Mouse (Mus musculus) spleen, postnatal 14 days (tissue): Measurements from ENCODE around the gene Slc22a20.

Experiments
- DNase-seq, 2 experiments: peaks; one replicate each; pipeline ENCODE4 v3.0.0; 2021 to 2022; ENCODE audit warnings: low spot score in 2 of 2

Gene Slc22a20

DNA sequence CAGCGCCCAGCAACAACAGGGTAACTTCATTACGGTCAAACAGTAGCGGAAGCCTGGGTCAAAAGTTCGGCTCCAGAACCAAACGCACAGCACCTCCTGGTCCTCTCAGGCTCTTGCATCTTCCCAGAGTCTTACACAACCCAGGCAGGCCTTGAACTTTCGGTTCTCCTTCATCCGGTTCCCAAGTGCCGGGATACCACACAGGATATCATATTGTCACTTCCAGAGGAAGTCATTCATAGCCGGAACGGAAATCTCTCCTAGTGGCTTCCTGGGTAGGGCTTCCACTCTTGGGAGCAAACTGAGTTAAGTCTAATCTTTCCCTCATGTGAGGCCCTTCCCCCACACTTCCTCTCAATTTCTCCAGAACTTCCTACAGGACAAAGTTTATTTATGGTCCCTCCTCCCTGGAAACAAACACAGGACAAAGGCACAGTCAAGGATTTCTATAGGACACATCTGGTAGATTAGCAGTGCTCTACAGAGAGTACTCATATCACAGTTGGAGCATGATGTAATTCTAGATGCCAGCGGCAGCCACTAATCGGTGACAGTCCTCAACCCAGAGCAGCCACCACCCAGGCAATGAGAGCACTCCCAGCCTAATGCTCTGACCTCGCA, 33.8 kb downstream of the Slc22a20 start:
- DNase-seq = no peak

DNA sequence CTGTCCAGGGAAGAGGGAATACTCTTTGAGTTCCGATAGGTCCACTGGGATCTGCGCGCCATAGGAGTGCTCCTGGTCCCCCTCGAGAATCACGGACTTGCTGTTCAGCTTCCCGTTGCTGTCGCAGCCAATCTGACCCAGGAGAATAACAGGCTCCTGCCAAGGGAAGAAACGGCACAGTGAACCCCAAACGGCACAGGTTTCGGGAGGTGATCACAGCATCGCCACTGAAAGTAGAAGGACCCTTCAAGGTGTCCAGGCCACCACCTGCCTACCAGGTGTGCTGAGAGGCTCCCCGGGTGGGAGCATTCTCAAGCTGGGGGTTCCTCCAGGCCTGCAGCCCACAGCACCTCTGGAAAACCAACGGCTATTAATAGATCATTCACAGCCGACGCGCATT, 34.3 kb downstream of the Slc22a20 start:
- DNase-seq = no peak

DNA sequence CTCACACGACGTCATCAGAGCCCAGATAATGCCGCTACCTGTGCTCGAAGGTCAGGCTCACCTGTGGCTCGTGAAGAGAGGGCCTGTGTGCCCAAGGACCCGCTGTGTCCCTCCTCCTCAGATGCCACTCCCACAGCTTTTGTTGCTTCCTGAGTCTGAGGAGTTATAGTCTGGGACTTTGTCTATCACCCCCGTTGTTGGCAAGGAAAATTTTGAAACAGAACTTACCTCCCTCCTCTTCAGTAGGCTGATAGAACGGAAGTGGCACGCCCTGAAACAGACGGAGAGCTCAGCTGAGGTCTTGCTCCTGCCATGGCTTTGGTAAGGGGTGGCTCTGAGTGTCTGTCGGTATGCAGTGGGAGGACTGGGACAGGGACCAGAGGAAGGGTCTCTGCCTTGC, 35.7 kb downstream of the Slc22a20 start:
- no peak for DNase-seq

DNA sequence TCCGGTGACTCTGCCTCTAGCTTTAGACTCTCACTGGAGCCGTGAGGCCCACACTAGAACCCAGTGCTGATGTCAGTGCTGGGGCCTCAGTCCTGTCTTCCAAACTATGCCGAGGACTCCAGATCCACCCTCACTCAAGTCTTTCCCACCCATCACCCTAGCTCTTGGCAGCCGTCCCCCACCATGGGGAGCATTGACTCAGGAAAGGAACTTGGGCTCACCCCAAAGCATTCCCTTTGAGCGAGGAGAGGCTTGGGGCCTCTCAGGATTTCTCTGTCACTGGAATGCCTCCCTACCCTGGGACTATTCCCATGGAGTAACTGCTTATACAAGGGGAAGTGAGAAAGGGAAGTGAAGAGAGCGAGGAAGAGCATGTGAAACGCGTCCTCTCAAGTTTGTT, 40.1 kb downstream of the Slc22a20 start:
- no peak for DNase-seq

DNA sequence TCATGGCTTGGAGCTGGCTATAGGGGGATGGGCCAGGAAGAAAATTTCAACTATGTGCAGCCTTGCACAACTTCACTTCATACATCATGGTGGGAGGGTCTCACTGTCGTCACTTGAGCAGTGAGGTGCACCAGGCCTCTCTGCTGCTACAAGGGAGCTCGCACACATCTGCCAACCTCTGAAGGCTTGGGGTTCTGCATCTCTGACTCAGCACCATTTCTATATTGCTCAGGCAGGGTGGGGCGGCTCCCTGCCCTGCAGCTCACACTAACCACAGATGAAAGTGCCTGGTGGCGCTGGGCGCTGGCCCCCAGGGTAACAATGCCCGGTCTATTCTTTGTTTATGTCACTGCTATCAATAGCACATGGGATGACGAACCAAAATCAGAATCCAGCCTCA, 40.9 kb downstream of the Slc22a20 start:
- DNase-seq = no peak

DNA sequence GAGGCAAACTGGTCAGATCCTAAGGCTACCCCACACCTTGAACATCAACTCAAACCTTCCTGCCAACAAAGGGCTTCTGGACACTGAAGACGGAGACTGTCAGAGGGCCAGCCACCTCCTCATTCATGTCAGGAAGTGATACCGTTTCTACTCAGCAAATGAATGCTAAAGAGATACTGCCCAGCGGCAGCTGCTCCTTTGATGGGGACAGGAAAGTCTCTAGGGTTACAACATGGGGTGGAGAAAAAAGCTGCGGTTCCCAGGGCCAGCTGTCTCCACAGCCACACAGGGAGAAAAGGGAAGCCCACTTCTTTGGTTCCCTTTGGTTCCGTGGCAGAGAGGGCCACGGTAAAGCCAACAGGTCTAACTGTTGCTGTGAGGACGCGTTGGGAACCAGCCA, 41.8 kb downstream of the Slc22a20 start:
- DNase-seq = no peak

DNA sequence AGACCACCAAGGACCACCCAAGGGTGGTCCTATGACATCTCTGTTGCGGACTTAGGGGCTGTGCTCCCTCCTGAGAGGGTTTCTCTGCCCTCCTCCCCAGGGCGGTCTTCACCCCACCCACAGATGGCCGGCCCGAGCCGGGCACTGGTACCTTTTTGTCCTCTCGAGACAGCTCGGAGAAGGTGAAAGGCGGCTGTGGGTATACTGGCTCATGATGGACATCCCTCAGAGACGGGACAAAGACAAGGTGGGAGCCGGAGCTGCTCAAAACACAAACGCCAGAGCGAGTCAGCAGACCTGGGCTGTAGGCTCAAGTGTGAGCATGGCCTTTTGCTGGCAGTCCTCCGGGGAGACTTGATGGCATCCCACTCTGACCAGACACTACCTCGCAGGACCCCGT, 42.5 kb downstream of the Slc22a20 start:
- no peak for DNase-seq

DNA sequence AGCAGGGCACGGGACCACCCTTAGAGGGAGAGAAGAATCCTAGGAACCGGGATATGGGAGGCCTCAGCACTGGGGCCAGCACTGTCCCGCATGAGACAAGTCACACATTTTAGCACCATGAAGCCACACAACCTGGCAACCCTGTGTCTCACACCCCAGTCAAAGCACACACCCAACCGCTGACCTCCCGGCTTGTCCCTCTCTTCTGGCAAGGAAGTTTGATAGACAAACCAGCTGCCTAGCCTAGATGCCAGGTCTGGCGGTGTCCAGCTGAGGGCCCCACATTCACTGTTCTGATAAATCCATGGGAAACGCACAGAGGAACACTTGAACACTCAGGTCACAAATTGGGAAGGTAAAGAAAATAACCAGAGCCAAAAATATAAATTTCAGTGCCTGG, 43.4 kb downstream of the Slc22a20 start:
- no peak for DNase-seq

DNA sequence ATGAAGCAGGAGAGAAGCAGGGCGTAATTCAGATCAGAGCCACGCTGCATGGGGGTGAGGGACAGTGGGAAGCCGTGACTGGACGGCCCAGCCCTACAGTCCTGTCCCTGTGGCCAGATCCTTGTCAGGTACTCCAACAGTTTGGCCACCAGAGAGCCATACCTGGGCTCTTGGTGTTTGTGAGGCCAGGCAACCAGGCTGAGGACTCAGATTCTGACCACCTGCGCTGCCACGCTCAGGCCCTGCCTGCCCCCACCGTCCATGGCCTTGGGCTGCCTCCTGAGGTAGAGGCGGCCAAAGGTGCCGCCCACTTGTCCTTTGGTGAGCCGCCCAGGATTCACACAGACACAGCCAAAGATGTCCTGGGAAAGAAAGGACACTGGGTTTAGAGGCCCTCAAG, 45.3 kb downstream of the Slc22a20 start:
- no peak for DNase-seq

DNA sequence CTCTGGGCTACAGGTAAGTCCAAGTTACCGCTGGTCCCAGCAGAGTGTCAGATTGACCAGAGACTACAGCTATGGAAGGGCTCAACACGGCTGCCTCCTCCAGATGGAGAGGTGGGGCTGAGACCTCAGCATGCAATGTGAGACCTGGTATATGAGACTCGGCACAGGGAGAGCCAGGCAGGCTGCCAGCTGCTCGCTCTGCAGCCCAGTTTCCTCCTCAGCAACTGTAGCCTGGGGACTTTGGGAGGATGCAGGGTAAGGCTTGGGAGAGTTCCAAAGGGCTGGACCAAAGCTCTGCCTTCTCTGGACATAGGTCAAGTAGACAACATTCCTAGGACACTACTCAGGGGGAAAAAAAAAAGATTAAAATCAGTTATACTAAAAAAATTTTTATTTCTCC, 45.8 kb downstream of the Slc22a20 start:
- DNase-seq = no peak

DNA sequence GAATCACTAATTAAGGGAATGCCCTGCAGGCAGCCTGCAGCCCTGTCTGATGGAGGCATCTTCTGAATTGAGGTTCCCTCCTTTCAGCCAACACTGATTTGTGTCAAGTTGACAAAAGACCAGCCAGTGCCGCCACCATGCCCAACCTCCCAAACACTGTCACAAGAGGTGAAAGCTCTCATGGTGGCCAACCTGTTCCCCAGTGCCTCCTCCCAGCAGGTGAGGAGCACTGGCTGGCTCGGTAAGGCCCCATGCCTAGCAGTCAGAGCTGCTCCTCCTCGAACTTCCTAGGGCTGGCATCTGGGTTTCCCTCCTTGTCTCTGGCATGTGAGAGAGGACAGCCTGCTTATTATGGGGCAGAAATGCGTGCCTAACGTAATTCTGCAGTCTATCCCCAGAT, 46.2 kb downstream of the Slc22a20 start:
- DNase-seq = no peak

DNA sequence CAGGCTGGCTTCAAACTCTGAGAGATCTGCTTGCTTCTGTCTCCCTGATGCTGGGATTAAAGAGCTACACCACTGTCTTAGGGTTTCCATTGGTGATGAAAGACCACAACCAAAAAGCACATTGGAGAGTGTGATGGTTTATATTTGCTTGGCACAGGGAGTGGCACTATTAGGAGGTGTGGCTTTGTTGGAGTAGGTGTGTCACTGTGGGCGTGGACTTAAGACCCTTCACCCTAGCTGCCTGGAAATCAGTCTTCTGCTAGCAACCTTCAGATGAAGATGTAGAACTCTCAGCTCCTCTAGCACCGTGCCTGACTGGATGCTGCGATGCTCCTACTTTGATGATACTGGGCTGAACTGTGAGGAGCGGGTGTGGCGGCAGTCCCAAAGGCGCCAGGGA, 47.4 kb downstream of the Slc22a20 start:
- no peak for DNase-seq

DNA sequence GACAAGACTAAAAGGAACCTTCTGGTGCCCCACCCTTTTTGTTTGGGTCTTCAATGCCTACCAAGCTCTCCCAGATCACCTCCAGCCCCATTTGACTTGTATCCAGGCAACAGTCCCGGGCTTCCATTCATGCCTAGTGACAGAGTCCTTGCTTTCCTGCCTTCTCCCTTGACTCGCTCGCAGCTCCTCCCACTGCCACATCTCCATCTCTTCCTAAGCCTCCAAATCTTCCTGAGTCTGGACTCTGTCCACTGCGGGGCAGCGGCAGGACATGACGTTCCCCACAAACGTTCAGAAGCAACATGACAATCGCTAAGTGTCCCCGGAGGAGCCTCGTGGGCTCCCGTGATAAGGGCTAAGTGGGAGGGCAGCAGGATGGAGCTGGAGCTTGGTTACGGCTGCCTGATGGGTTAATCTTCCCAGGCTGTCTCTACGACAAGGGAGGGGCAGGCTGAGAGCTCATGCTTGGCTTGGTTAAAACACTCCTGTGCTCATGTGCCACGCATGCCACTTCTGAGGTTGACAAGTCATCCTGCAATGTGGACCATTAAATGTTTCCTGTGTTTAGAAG, 48.0 kb downstream of the Slc22a20 start:
- no peak for DNase-seq

DNA sequence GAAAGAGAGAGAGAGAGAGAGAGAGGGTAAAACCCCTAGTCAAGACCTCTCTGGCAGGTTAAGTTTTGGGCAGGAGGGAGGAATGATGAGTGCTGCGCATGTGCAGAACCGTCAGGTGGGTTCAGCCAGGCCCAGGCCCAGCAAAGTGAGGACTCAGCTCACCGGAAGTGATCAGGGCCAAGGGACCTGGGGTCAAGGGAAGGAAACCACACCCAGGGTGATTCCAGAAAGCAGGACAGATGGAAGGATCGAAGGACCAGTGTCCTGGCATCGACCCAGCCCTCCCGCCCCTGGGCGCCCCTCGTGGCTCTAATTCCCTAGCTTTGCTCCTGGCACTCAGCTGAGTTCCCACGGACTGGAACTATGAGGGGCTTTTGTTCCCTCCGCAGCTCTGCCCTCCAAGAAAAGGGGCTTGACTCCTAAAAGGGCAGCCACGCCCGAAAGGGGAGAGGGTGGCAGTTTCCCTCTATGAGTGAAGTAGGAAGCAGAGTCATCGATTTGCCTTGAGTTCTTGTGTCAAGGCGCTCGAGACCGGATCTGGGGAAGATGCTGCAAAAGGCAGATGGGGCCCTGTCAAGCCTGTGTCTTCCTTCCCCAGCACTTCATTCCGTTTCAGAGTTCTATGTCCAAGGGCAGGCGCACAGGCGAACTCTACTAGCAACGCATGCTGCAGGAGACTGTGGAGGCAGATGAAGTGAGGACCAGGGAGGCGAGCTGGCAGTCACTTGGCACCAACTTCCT, 48.7 kb downstream of the Slc22a20 start:
- DNase-seq = no peak

DNA sequence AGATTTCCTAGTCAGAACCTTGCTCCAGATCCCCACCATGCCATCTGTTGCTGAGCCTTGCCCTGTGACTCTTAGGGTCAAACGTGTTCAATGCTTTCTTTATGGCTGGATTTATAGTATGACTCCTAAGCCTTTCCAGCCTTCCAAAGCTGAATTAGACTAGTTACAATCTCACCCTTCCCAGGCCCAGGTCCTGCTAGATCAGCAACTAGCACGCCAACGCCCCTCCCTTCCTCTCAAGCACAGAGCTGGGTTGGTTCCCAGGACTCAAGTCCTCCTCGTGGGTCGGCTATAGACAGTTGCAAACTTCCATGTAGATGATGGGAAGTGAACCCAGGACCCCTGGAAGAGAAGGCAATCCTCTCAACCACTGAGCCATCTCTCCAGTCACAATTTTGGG, 50.3 kb downstream of the Slc22a20 start:
- DNase-seq = no peak

DNA sequence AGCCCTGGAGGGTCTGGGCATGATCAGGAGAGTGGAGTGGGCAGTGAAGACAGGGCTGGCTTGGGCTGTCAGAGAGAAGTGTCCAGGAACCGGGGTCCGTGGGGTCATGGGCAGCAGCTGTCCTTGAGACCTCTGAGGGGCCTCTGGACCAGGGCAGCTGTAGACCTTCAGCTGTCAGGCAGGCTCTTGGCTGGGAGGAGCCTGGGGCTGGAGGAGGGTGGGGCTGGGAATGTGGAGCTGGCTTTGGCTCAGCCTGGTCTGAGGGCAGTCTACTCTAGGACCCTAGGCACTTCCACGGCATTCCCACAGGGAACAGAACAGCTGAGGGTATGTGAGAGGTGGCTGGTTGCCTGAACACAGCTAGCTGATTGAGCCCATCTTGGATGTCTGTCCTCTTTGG, 50.7 kb downstream of the Slc22a20 start:
- no peak for DNase-seq

DNA sequence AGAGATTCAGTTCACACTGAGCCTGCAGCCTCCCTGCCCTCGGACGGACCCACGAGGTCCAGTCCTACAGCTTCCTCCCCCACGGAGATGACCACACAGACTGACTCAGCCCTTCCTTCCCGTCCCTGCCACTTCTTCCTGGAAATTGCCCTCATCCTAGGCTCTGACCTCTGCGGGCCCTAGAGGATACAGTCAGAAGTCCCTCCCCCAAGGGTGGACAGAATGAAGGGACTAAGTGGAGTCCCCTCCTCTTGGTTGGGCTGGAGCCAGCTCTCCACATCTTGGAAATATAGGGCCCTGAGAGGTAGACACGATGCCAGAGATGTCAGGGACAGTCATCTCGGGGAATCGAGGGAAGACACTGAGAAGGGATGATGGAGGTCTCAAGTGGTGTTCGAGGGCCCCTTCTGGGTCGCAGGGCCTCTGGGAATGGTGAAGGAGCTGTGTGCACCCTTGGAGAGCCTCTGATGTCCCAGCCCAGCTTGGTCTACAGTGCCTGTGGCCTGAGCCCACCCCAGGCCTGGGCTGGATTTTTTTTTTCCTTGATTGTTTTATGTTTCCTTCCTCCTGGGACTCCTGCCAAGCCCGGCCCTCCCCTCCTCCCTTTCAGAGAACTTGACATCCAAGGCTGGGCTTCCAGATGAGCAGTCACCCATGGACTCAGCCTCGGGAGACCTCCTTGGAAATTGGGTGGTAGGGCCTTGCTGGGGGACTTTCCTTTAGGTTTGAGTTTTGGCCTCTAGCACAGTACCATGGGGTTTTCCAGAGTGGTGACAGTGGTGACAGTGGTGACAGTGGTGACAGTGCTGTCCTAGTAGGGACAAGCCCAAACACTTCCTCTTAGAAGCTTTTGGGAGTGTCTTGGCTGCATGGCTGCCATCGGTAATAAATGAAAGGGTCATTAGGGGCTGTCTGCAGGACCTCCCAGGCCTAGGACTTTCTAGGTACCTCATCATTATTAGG, 56.0 kb downstream of the Slc22a20 start:
- DNase-seq = no peak

DNA sequence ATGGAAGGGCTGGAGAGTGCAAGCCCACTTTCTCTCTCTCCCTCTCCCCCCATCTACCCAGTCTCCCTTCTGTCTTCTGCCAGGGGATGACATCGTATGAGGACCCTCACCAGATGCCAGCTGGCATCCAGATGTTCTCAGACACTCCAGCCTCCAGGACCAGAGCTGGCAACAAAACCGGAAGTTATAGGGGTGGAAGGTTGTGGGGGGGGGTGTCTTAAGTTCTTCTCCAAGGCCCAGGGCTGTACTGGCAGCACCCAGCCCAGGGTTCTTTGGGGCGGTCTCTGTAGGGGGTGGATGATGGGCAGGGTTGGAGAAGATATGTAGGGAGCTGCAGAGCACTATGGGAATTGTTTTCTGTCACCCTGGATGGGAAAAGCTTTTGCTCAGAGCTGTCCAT, 57.4 kb downstream of the Slc22a20 start:
- no peak for DNase-seq

DNA sequence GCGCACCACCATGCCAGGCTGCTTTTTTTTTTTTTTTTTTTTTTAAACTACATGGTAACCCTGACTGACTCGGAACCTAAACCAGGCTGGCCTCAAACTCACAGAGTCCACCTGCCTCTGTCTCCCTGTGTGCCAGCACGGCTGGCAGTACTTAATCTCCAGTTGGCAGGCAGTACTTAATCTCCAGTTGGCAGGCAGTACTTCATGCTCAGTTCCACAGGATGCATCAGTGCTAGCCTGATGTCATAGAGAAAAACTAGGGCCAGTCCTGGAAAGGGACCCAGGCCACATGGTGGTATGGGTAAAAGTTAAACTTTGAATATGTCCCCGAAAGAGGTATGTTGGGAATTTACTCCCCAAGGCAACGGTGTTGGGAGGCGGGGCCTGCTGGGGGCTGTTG, 57.8 kb downstream of the Slc22a20 start:
- DNase-seq = no peak

DNA sequence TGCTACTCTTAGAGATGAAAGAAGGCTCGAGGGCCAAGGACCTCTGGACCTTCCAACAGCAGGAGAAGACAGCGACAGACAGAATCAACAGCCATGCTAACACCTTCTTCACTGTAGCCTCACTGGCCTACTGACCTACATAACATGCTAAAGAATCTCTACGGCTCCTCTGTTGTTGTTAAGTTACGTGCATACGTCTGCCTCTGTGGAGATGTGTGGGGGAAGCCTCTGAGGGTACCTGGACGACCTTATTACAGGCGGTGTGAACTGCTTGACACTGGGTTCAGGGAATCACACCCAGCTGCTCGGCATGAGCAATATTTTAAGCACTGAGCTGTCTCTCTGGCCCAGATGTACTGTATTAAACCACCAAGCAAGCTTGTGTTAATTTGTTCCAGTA, 58.4 kb downstream of the Slc22a20 start:
- DNase-seq = no peak

DNA sequence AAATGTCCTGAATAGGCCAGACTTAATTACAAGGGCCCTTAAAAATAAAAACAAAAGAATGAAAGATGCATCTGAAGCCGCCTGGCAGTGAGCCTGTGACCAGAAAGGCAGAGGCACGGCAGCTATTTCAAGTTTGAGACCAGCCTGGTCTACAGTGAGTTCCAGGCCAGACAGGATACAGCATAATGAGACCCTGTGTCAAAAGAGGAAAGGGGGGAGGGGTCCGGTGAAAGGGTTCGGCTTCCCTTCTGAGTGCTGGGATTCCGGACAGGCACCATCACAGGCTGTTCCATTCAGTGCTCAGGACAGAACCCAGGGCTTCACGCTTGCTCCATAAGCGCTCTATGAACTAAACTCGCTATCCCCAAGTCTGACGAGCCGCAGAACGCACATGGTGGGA, 58.9 kb downstream of the Slc22a20 start:
- DNase-seq = no peak

DNA sequence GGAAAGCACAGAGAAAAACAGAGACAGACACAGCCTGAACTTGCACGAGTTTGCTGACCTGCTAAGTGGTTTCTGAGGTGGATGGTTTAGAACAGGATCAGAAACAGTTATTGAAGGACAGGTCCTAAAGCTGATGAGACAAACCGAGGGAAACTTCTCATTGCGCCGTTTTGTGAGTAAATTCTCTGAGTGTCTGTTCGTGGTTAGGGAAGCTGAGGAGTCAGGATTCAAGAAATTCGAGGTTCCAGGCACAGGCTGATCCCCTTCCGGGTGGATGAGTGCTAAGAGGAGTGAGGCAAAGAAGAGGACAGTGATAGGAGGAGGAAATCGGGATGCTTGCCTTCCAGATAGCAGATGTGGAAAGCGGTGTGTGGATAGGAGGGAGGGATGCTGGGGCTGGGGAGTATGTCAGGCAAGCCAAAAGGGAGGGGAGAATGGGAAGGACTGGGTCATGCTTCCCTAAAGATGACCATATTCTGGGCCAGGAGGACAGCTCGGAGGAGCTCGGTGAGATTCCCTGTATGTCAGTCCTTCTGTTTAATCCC, 60.6 kb downstream of the Slc22a20 start:
- no peak for DNase-seq
